Mouse (Mus musculus): ENCODE results near the gene Rhbdl1. TPM values are rescaled to one million over a fixed set of nuclear protein-coding genes. Genes with fewer than 3 reads are reported as not detected.

Gene Rhbdl1
- polyA plus RNA-seq, 1 experiment from 2014 or later, result 1.4 TPM

DNA sequence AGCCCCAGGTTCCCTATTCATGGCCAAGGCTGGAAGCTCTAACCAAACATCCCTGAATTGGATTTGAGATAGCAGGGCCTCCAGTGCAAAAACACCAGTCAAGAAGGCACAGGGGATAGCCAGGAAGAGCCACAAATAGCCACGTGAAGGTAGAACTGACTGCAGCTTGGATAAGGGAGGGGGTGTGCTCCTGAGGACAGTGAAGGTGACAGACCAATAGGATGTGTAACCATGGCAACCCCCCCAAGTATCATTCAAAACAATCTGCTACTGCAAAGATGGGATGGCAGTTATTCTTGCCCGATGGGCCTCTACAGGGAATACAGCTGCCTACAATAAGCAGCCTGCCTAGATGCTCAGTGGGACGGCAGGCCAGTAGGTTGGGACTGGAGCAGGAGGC is 438 bp upstream of the Rhbdl1 start:
- WGBS, result 53% methylated on average over 3 of the region's 3 CpGs
- H3K9me3 ChIP-seq, result no peaks in the 10 kb centered on the region
- peaks cover 43% of the 10 kb centered on the region for H3K4me1 ChIP-seq
- no peak for ATAC-seq (ENCODE audit: insufficient number of reproducible peaks, insufficient read depth, low FRiP score, low TSS enrichment, low read depth)
- no peaks in the 10 kb centered on the region for H3K27me3 ChIP-seq
- peak overlapping the region; percentile 98 for H3K4me2 ChIP-seq
- H3K4me3 ChIP-seq, result peak overlapping the region; percentile 43
- H3K9ac ChIP-seq, result peak overlapping the region; percentile 72
- H3K36me3 ChIP-seq, result peaks cover 63% of the 10 kb centered on the region
- H3K27ac ChIP-seq, result 0 out of 2 replicates have a peak overlapping the region, but pooled peaks have one; percentile 39

DNA sequence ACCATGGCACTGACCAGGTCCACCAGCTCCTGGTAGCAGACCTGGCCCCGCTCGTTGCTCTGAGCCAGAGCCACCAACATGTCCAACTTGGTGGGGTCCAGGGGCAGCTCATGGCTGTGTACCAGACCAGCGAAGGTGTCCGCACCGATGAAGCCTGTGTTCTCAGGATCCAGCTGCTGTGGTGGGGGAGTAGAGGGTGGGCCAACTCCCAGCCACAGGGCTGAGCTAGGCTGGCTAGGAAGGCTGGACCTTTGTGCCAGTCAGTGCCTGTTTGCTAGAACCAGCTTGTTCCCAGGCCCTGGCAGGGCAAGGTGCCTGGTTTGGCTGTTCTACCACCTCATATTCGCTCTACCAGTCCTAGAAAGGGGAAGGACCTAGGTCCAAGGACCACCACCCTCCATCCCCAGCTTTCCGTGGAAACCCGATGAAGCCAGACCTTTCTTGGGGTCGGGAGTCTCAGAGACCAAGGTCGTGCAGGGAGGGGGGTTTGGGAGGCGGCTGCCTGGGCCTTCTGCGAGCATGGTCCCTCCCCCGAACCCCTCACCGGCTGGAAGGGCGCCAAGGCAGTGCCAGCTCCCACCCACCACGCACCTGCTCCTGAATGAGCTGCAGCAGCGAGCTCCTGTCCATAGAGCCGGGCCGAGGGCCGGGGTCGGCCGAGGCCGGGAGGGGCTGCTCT is 559 bp downstream of the Rhbdl1 start:
- WGBS, result 25% methylated on average over 23 of the region's 23 CpGs
- no peak for ATAC-seq (ENCODE audit: insufficient number of reproducible peaks, insufficient read depth, low FRiP score, low TSS enrichment, low read depth)
- peaks cover 50% of the 10 kb centered on the region for H3K4me1 ChIP-seq

DNA sequence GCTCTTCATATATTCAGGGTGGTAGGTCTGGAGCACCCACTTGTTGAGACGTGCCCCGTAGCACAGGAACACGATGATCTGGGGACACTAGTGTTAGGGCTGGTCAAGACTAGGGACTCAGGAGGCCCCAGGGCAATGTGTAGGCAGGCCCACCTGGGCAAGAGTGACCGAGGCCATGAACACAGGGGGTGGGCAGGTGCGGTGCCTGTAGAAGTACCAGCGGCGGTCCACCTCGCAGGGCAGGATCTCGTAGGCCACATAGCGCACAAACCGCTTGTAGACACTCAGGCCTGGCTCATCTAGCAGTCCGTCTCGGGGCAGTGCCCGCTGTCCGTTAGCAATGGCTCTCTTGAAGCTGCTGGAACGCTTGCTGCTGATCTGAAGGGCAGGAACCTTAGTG is 1.3 kb downstream of the Rhbdl1 start:
- Histone ChIP-seq H3K36me3 (peaks cover 56% of the 10 kb centered on the region), H3K9ac (no peak overlapping the region), H3K27me3 (no peaks in the 10 kb centered on the region), H3K4me2 (peak overlapping the region; percentile 98), H3K4me1 (peaks cover 57% of the 10 kb centered on the region), H3K9me3 (no peaks in the 10 kb centered on the region), H3K27ac (0 out of 2 replicates have a peak overlapping the region, but pooled peaks have one; percentile 16), H3K4me3 (no peak overlapping the region)
- ATAC-seq (ENCODE audit: insufficient number of reproducible peaks, insufficient read depth, low FRiP score, low TSS enrichment, low read depth), result no peak
- WGBS, result 90% methylated on average over 16 of the region's 16 CpGs

More for the DNA sequence above, 559 bp downstream of the Rhbdl1 start:
- Histone ChIP-seq H3K9me3 (no peaks in the 10 kb centered on the region), H3K9ac (peak overlapping the region; percentile 72), H3K27ac (peak overlapping the region; percentile 39; the same call in 1 of the 2 replicates), H3K36me3 (peaks cover 56% of the 10 kb centered on the region), H3K4me3 (peak overlapping the region; percentile 43), H3K27me3 (no peaks in the 10 kb centered on the region), H3K4me2 (peak overlapping the region; percentile 98)

DNA sequence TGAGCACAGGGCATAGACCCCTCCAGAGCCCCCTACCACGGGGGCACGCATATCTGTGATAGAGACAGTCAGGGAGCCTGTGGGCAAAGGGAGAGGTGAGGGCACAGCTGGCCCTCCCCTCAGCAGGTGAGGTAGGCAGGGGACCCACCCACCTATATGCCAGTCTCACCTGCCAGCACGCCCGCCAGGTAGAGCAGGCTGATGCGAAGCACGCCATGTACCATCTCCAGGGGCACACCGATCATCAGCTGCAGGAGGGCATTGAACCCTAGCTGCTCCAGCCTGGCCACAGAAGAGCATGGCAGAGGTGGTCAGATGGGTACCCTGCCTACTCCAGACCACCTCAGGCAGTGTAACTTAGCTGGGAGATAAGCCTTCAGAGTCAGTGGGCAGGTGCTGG is 1.8 kb downstream of the Rhbdl1 start:
- H3K36me3 ChIP-seq, result peaks cover 56% of the 10 kb centered on the region

DNA sequence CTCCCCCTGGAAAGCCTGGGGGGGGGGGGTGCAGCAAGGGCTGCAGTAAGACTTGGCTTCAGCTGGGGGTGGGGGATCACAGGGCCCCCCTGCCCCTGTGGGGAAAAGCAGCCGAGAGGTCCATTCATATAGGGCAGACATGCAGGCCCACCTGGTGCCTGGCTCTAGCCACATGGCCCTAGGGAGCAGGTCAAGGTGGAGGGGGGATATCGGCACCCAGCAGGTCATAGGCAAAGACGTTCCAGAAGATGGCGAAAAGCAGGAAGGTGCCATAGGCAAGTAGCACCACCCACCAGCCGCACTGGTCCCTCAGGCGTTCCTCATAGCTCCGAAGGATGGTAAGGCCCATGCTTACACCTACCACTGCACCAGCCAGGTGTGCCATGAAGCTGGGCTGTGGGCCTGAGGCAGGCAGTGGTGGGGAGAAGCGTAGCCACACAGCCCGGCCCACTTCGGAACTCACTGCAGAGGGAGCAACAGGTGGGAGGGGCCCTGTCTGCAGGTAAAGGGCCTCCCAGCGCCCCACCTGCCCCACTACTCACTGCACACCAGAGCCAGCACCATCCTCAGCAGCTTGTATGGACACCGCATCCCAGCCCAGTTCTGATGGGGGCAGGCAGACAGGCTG is 2.4 kb downstream of the Rhbdl1 start:
- peak overlapping the region; percentile 93 for H3K9ac ChIP-seq
- H3K9me3 ChIP-seq, result no peaks in the 10 kb centered on the region
- peaks cover 68% of the 10 kb centered on the region for H3K4me1 ChIP-seq
- H3K4me3 ChIP-seq, result peak overlapping the region; percentile 86
- peaks cover 56% of the 10 kb centered on the region for H3K36me3 ChIP-seq
- H3K27me3 ChIP-seq, result no peaks in the 10 kb centered on the region
- H3K27ac ChIP-seq, result no peak overlapping the region
- H3K4me2 ChIP-seq, result peak overlapping the region; percentile 98
- no peak for ATAC-seq (ENCODE audit: insufficient number of reproducible peaks, insufficient read depth, low FRiP score, low TSS enrichment, low read depth)
- WGBS, result 83% methylated on average over 12 of the region's 12 CpGs

More for the DNA sequence above, 1.8 kb downstream of the Rhbdl1 start:
- ATAC-seq (ENCODE audit: insufficient number of reproducible peaks, insufficient read depth, low FRiP score, low TSS enrichment, low read depth), result no peak
- peaks cover 62% of the 10 kb centered on the region for H3K4me1 ChIP-seq
- H3K9me3 ChIP-seq, result no peaks in the 10 kb centered on the region
- H3K9ac ChIP-seq, result peak overlapping the region; percentile 93; the same call in 1 of the 2 replicates
- peak overlapping the region; percentile 86; the same call in 1 of the 2 replicates for H3K4me3 ChIP-seq
- peak overlapping the region; percentile 98 for H3K4me2 ChIP-seq
- 91% methylated on average over 7 of the region's 7 CpGs for WGBS
- no peak overlapping the region for H3K27ac ChIP-seq
- no peaks in the 10 kb centered on the region for H3K27me3 ChIP-seq

DNA sequence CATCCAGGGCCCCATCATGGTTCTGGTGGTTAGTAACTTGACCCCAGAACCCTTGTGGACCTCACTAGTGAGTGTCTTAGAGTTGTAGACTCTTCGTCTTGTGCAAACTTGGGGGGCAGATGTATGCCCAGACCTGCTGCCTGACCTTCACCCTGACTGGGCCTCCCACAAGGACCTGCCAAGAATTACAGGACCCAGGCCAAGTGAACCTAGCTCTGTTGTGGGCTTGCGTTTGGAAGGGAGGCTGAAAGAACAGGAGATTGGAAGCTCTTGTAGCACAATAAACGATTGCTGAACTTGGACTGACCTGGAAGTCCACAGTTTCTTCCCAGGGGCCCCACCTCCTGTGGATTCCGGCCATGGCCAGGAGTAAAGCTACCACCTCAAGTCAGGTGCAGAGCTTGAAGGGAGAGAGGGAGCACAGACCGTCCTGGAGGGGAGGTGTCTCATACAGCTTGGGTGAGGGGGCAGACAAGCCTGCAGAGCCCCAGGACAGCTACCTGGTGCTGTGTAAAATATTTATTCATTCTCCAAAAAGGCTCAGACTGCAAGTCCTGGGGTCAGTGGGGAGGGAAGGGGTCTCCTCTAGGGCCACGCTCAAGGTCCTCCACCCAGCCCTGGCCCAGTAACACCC is 3.0 kb downstream of the Rhbdl1 start:
- ATAC-seq (ENCODE audit: insufficient number of reproducible peaks, insufficient read depth, low FRiP score, low TSS enrichment, low read depth), result no peak
- H3K9ac ChIP-seq, result peak overlapping the region; percentile 93
- H3K36me3 ChIP-seq, result peaks cover 52% of the 10 kb centered on the region
- peaks cover 72% of the 10 kb centered on the region for H3K4me1 ChIP-seq
- peak overlapping the region; percentile 86 for H3K4me3 ChIP-seq
- H3K4me2 ChIP-seq, result peak overlapping the region; percentile 98
- peak overlapping the region; percentile 95 for H3K27ac ChIP-seq
- WGBS, result 50% methylated on average over 6 of the region's 6 CpGs
- H3K9me3 ChIP-seq, result no peaks in the 10 kb centered on the region
- no peaks in the 10 kb centered on the region for H3K27me3 ChIP-seq

DNA sequence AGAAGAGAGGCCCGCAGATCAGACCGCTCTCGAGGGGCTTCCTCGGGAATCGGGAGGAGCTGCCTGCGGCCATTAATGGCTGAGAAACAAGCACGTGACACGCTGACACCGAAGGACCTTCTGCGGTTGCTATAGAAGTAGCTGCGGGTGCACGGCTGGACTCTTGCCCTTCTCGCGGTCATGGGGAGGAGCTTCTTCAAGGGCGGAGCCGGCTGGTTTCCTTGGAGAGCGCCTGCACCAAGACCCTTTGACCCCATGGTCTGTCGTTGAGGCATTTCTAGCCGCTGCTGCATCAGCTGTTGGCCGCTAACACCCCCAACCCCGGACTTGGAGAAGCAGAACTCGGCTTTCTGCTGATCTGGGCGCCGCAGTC is 3.8 kb downstream of the Rhbdl1 start, which contains the start of gene Stub1:
Gene Stub1 (minus strand): TSS at position 114 of the 373 bp plus-strand sequence.
- Histone ChIP-seq H3K4me3 (peak within 1 kb of the TSS; percentile 86), H3K4me2 (peak within 1 kb of the TSS; percentile 98), H3K27me3 (no peaks in the 10 kb centered on the region), H3K27ac (peak within 1 kb of the TSS; percentile 95), H3K36me3 (peaks cover 47% of the 10 kb centered on the region), H3K4me1 (peaks cover 75% of the 10 kb centered on the region), H3K9ac (peak within 1 kb of the TSS; percentile 93), H3K9me3 (no peaks in the 10 kb centered on the region)
- WGBS, result under 1% methylated on average over 24 of the region's 24 CpGs
- peak; percentile 11; the same call in 1 of the 2 replicates for ATAC-seq (ENCODE audit: insufficient number of reproducible peaks, insufficient read depth, low FRiP score, low TSS enrichment, low read depth)

DNA sequence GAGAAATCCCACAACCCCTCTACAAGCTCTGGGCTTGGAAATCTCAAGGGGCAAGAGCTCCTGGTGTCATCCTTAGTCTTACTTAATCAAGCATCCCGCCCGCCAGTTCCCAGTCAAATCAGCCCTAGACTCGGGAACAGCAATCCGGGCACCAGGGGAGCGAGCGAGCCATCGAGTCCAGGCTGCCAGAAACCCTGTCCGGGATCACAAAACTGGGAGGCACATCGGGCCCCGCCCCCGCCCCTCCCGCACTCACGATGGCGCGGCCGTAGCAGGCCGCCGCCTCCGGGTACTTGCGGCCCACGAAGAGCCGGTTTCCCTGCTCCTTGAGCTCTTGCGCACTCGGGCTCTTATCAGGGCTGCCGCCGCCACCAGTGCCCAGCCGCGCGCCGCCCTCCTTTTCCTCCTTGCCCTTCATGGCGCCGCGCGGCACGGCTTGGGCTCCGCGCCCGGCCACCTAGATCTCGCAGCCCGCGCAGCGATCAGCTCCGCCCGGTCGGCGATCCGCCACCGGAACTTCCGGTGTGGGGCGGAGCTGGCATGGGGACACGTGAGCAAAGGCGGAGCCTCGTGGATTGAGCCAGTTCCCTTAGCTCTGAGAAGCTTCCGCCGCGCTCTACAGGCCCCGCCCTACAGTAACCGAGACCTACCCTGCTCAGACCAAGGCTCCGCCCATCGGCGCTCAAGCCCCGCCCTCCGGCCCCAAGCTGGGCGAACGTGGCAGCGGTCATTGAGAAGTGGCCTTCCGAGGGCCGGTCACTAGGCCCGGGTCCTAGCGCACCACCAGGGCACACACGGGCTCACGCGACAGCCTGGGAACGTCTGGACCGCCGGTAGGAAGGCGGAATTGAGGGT is 4.4 kb downstream of the Rhbdl1 start:
- Histone ChIP-seq H3K4me3 (peak overlapping the region; percentile 86), H3K4me2 (peak overlapping the region; percentile 98), H3K27ac (peak overlapping the region; percentile 95), H3K9me3 (no peaks in the 10 kb centered on the region), H3K9ac (peak overlapping the region; percentile 93), H3K27me3 (no peaks in the 10 kb centered on the region), H3K36me3 (peaks cover 47% of the 10 kb centered on the region), H3K4me1 (peaks cover 79% of the 10 kb centered on the region)
- WGBS, result under 1% methylated on average over 71 of the region's 77 CpGs
- peak; percentile 85 for ATAC-seq (ENCODE audit: insufficient number of reproducible peaks, insufficient read depth, low FRiP score, low TSS enrichment, low read depth)

DNA sequence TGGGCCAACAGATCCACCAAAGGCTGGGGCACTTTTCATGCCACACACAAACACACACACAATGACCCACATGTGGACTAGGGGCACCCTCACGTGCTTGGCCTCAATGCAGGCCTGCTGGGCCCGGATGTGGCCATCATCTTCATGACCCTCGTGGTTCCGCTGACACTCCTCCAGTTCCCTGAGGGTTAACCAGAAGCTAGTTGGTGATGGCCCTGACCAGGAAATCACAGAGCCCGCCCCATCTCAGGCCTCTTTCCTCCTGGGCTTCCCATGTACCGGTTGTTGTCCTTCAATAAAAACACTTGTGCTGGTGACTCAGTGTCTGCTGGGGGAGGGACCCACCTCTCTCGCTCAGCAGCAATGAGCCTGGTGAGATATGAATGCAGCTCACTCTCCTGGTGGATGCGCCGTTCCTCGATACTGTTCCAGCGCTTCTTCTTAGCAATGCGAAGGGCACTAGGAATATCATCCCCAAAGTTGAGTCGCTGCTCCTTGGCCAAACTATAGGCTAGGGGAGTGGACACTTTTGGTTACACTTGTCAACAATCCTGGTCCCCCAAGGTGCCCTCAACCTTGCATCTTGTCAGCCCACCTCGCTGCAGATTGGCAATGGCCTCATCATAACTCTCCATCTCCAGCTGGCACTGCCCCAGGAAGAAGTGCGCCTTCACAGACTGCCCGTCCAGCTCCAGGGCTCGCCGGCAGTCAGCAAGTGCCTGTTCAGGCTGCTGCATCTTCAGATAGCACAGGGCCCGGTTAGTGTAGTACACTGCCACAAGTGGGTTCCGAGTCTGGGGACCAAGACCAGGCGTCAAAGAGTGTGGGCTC is 5.4 kb downstream of the Rhbdl1 start:
- ATAC-seq (ENCODE audit: insufficient number of reproducible peaks, insufficient read depth, low FRiP score, low TSS enrichment, low read depth), result no peak
- peak overlapping the region; percentile 86 for H3K4me3 ChIP-seq
- H3K9ac ChIP-seq, result peak overlapping the region; percentile 93
- H3K36me3 ChIP-seq, result peaks cover 56% of the 10 kb centered on the region
- 63% methylated on average over 21 of the region's 21 CpGs for WGBS
- H3K4me2 ChIP-seq, result peak overlapping the region; percentile 98
- peak overlapping the region; percentile 95 for H3K27ac ChIP-seq
- no peaks in the 10 kb centered on the region for H3K27me3 ChIP-seq
- H3K4me1 ChIP-seq, result peaks cover 70% of the 10 kb centered on the region
- H3K9me3 ChIP-seq, result no peaks in the 10 kb centered on the region

DNA sequence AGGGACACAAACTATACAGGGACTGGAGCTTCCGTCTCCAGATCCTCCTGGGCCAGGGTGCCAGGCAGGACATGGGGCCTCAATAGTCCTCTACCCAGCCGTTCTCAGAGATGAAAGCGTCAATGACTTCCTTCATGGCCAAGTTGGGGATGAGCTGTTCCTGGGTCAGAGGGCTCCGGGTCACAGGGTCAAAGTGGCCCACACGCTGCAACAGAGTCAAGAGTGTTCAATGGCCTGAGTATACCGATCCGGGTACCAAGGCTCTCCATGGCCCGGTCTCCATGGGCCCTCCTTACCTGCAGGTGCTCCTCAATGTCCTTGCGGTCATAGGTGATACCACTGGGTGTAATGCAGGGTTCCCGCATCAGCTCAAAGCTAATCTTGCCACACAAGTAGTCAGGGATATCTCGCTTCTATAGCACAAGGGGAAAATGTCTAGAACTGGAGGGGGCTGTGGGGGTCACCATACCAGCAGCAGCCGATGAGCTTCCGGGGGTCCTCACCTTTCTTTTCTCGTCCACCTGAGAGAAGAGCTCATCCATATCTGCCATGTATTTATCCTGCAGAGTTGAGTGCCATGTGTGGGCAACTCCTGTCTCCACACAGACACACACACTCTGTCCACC is 6.2 kb downstream of the Rhbdl1 start:
- Histone ChIP-seq H3K27ac (no peak overlapping the region), H3K36me3 (peaks cover 62% of the 10 kb centered on the region), H3K4me1 (peaks cover 70% of the 10 kb centered on the region), H3K4me2 (peak overlapping the region; percentile 98), H3K27me3 (no peaks in the 10 kb centered on the region), H3K4me3 (peak overlapping the region; percentile 86), H3K9me3 (no peaks in the 10 kb centered on the region), H3K9ac (peak overlapping the region; percentile 93)
- 83% methylated on average over 14 of the region's 14 CpGs for WGBS
- ATAC-seq (ENCODE audit: insufficient number of reproducible peaks, insufficient read depth, low FRiP score, low TSS enrichment, low read depth), result no peak
